Mouse (Mus musculus): ENCODE results near the gene Cmtm2b. TPM values are rescaled to one million over a fixed set of nuclear protein-coding genes. Genes with fewer than 3 reads are reported as not detected.

Gene Cmtm2b
- polyA plus RNA-seq, 1 experiment from 2014 or later = not detected

Other genes starting within 250 kb of the Cmtm2b start
- gene Cdh5, start 220.6 kb upstream of the Cmtm2b start, polyA plus RNA-seq (2014; fragmentation: Nextera tagmentation; extraction: Ambion mirVana) = 4.2 and 16.8 TPM in 2 replicates
- gene Bean1, start 151.8 kb upstream of the Cmtm2b start, polyA plus RNA-seq (2014; fragmentation: Nextera tagmentation; extraction: Ambion mirVana) = 10.2 and 13.5 TPM in 2 replicates
- 49.2 and 53.1 TPM in 2 replicates for gene Tk2, start 73.7 kb upstream of the Cmtm2b start, polyA plus RNA-seq (2014; fragmentation: Nextera tagmentation; extraction: Ambion mirVana)
- 30.1 and 31.1 TPM in 2 replicates for gene Cklf, start 71.4 kb upstream of the Cmtm2b start, polyA plus RNA-seq (2014; fragmentation: Nextera tagmentation; extraction: Ambion mirVana)
- gene Cmtm2a, start 29.0 kb upstream of the Cmtm2b start, polyA plus RNA-seq (2014; fragmentation: Nextera tagmentation; extraction: Ambion mirVana) = not detected in 2 replicates
- gene Gm45711, start 12.1 kb upstream of the Cmtm2b start, polyA plus RNA-seq (2014; fragmentation: Nextera tagmentation; extraction: Ambion mirVana) = not detected in 2 replicates
- gene Cmtm1, start 12.1 kb upstream of the Cmtm2b start, polyA plus RNA-seq (2014; fragmentation: Nextera tagmentation; extraction: Ambion mirVana) = not detected in 2 replicates
- not detected in 2 replicates for gene Gm11020, start 663 bp upstream of the Cmtm2b start, polyA plus RNA-seq (2014; fragmentation: Nextera tagmentation; extraction: Ambion mirVana)
- 23.4 and 42.9 TPM in 2 replicates for gene Cmtm3, start 17.2 kb downstream of the Cmtm2b start, polyA plus RNA-seq (2014; fragmentation: Nextera tagmentation; extraction: Ambion mirVana)
- gene Cmtm4, start 73.6 kb downstream of the Cmtm2b start, polyA plus RNA-seq (2014; fragmentation: Nextera tagmentation; extraction: Ambion mirVana) = 2.9 and 3.9 TPM in 2 replicates
- 84.9 and 113 TPM in 2 replicates for gene Dync1li2, start 120.8 kb downstream of the Cmtm2b start, polyA plus RNA-seq (2014; fragmentation: Nextera tagmentation; extraction: Ambion mirVana)
- 0.70 and 0.81 TPM in 2 replicates for gene Terb1, start 187.7 kb downstream of the Cmtm2b start, polyA plus RNA-seq (2014; fragmentation: Nextera tagmentation; extraction: Ambion mirVana)
- gene Nae1, start 212.4 kb downstream of the Cmtm2b start, polyA plus RNA-seq (2014; fragmentation: Nextera tagmentation; extraction: Ambion mirVana) = 102 and 117 TPM in 2 replicates
- gene Car7, start 212.5 kb downstream of the Cmtm2b start, polyA plus RNA-seq (2014; fragmentation: Nextera tagmentation; extraction: Ambion mirVana) = 1.6 and 2.2 TPM in 2 replicates